Mouse (Mus musculus): Measurements from ENCODE around the gene Olfr993.

Gene Olfr993

GRCm38 (mm10) chr2:85414777-85415176, at the start of gene Olfr993:
Gene Olfr993 (minus strand): TSS chr2:85414877.
- DNase-seq (ENCODE audit: low spot score): no peak

- DNase-seq (ENCODE audit: low spot score): no peak
Measured at GRCm38 (mm10) chr2:85443539-85443938, 28.9 kb upstream of the Olfr993 start, which contains the start of gene Olfr995. Gene Olfr995 (minus strand): TSS chr2:85443639.

- DNase-seq (ENCODE audit: low spot score): no peak
Measured at GRCm38 (mm10) chr2:85442546-85442945, 27.9 kb upstream of the Olfr993 start.

GRCm38 (mm10) chr2:85436351-85436750, 21.7 kb upstream of the Olfr993 start, which contains the start of gene Olfr994:
Gene Olfr994 (minus strand): TSS chr2:85436451.
- no peak for DNase-seq (ENCODE audit: low spot score)

GRCm38 (mm10) chr2:85425893-85426292, 11.2 kb upstream of the Olfr993 start:
- DNase-seq (ENCODE audit: low spot score): no peak

GRCm38 (mm10) chr2:85409369-85409768, 5.3 kb downstream of the Olfr993 start, which contains the start of gene Olfr992:
Gene Olfr992 (minus strand): TSS chr2:85409469.
- no peak for DNase-seq (ENCODE audit: low spot score)

All from testis, postnatal 10 days (tissue).